In genomic region chr2:158534090-158534489, GRCm38 (mm10) we compare ENCODE assay signal across 8 mouse cellular contexts. TPM values are rescaled to one million over a fixed set of nuclear protein-coding genes. Genes with fewer than 3 reads are reported as not detected.
DNase-seq lines count a peak whose midpoint lies in the region; ATAC-seq and TF ChIP-seq lines count a peak whose summit lies in the region.
"Had no signal": no experiment of that assay in that cellular context is flagged by ENCODE, and none has a peak within 500 bp of the region (broad histone marks: within the 10 kb centered on the region; RNA-seq: fewer than 3 reads in every experiment).

No protein-coding gene starts in this region.

- no peak overlapping the region for H3K9ac ChIP-seq in hindbrain, postnatal 0 days (replicated peaks; ENCODE audit: low read length)
- H3K9ac ChIP-seq in liver, embryonic 13.5 days: no peak overlapping the region
- H3K9ac ChIP-seq in neural tube, embryonic 11.5 days (ENCODE audit: low read length): no peak overlapping the region

- no peaks in the 10 kb centered on the region for H3K36me3 ChIP-seq in hindbrain, postnatal 0 days (ENCODE audit: insufficient read depth, low read length)
- H3K36me3 ChIP-seq in liver, embryonic 13.5 days: no peaks in the 10 kb centered on the region
- H3K36me3 ChIP-seq in neural tube, embryonic 11.5 days (ENCODE audit: control insufficient read depth, insufficient read depth, low read length): no peaks in the 10 kb centered on the region

- H3K4me2 ChIP-seq in hindbrain, postnatal 0 days (ENCODE audit: low read depth, low read length): no peak overlapping the region
- no peak overlapping the region for H3K4me2 ChIP-seq in liver, embryonic 13.5 days
- H3K4me2 ChIP-seq in neural tube, embryonic 11.5 days (ENCODE audit: low read depth): no peak overlapping the region

- ATAC-seq in erythroblast, adult 5-6 weeks (replicated peaks; ENCODE audit: low FRiP score, poor library complexity, severe bottlenecking): 0 out of 2 replicates have a peak, but pooled peaks have one; percentile 63
- ATAC-seq in hindbrain, postnatal 0 days: peak; percentile 84
- no peak for ATAC-seq in liver, embryonic 13.5 days (ENCODE audit: low read depth)
- ATAC-seq in neural tube, embryonic 11.5 days (ENCODE audit: insufficient read depth, low FRiP score, low TSS enrichment): no peak

- H3K9me3 ChIP-seq in hindbrain, postnatal 0 days (ENCODE audit: low read length): no peaks in the 10 kb centered on the region
- H3K9me3 ChIP-seq in liver, embryonic 13.5 days (replicated peaks): no peaks in the 10 kb centered on the region
- no peaks in the 10 kb centered on the region for H3K9me3 ChIP-seq in neural tube, embryonic 11.5 days (ENCODE audit: control insufficient read depth, low read length)

- H3K4me3 ChIP-seq in bone marrow macrophage, adult 2 months (ENCODE audit: insufficient read depth, low read length): no peak overlapping the region
- no peak overlapping the region for H3K4me3 ChIP-seq in hindbrain, postnatal 0 days (ENCODE audit: low read length)
- no peak overlapping the region for H3K4me3 ChIP-seq in liver, embryonic 13.5 days (replicated peaks)
- no peak overlapping the region for H3K4me3 ChIP-seq in neural tube, embryonic 11.5 days (ENCODE audit: low read depth, low read length)

- H3K27ac ChIP-seq in bone marrow macrophage, adult 2 months (ENCODE audit: insufficient read depth, low read depth, low read length): no peak overlapping the region
- H3K27ac ChIP-seq in hindbrain, postnatal 0 days: no peak overlapping the region
- H3K27ac ChIP-seq in liver, embryonic 13.5 days: no peak overlapping the region
- H3K27ac ChIP-seq in neural tube, embryonic 11.5 days (ENCODE audit: low read depth, low read length): no peak overlapping the region

- TF ChIP-seq POLR2A in bone marrow macrophage, adult 2 months (IDR thresholded peaks at IDR 0.05; ENCODE audit: borderline replicate concordance, low read depth, low read length): no peak

- 12% methylated on average over 4 of the region's 4 CpGs for WGBS in hindbrain, postnatal 0 days
- WGBS in liver, embryonic 13.5 days (ENCODE audit: insufficient replicate concordance): 2% methylated on average over 4 of the region's 4 CpGs
- WGBS in neural tube, embryonic 11.5 days: 14% methylated on average over 4 of the region's 4 CpGs

- H3K4me1 ChIP-seq in bone marrow macrophage, adult 2 months (ENCODE audit: control insufficient read depth, insufficient read depth, low read length): no peaks in the 10 kb centered on the region
- H3K4me1 ChIP-seq in hindbrain, postnatal 0 days (ENCODE audit: insufficient read depth, low read length): no peaks in the 10 kb centered on the region
- H3K4me1 ChIP-seq in liver, embryonic 13.5 days (replicated peaks): no peaks in the 10 kb centered on the region
- H3K4me1 ChIP-seq in neural tube, embryonic 11.5 days (ENCODE audit: control insufficient read depth, insufficient read depth, low read length): no peaks in the 10 kb centered on the region

- TF ChIP-seq CTCF in bone marrow macrophage, adult 2 months (IDR thresholded peaks at IDR 0.05; ENCODE audit: low read depth, low read length): peak; percentile 55
- TF ChIP-seq CTCF in hindbrain, postnatal 0 days (IDR thresholded peaks at IDR 0.05; ENCODE audit: low read depth): peak; percentile 91

- peak; percentile 83 for DNase-seq in 3T3-L1 (ENCODE audit: low read depth, low spot score)
- peak; percentile 60 to 61 for DNase-seq in B cell, adult 2 months
- peak; percentile 85 for DNase-seq in hindbrain, postnatal 0 days (ENCODE audit: low spot score)
- DNase-seq in liver, embryonic 13.5 days: peak; percentile 9
- peak; percentile 79 for DNase-seq in neural tube, embryonic 11.5 days (ENCODE audit: low spot score)

- no peaks in the 10 kb centered on the region for H3K27me3 ChIP-seq in hindbrain, postnatal 0 days (ENCODE audit: insufficient read depth, low read length)
- H3K27me3 ChIP-seq in liver, embryonic 13.5 days: no peaks in the 10 kb centered on the region
- no peaks in the 10 kb centered on the region for H3K27me3 ChIP-seq in neural tube, embryonic 11.5 days (ENCODE audit: control insufficient read depth, insufficient read depth, low read length)

RNA-seq across cellular contexts. Expression of gene Arhgap40, which starts 21.5 kb away (rescaled TPM):
- polyA plus RNA-seq in bone marrow macrophage, adult 2 months (2012; ENCODE audit: insufficient read depth, insufficient read length, missing spikeins): not detected in 2 replicates
- not detected in 2 replicates for total RNA-seq in erythroblast, adult 5-6 weeks (2015; ENCODE audit: low replicate concordance)
- not detected in 2 replicates for total RNA-seq in erythroblast, adult 5-6 weeks (2017; ENCODE audit: low replicate concordance)
- total RNA-seq in hindbrain, postnatal 0 days (2014; rRNA removed): 1.4 and 2.4 TPM in 2 replicates
- polyA plus RNA-seq in hindbrain, postnatal 0 days (2015; fragmentation: Nextera tagmentation; extraction: Ambion mirVana): 0.64 and 1.0 TPM in 2 replicates
- not detected in 2 replicates for polyA plus RNA-seq in liver, embryonic 13.5 days (2015; fragmentation: Nextera tagmentation; extraction: Ambion mirVana)
- not detected in 2 replicates for polyA plus RNA-seq in neural tube, embryonic 11.5 days (2014; fragmentation: Nextera tagmentation; extraction: Ambion mirVana)
- polyA plus RNA-seq: large intestine, adult 2 months had no signal

RNA-seq across cellular contexts. Expression of gene Adig, which starts 31.7 kb away (rescaled TPM):
- polyA plus RNA-seq in bone marrow macrophage, adult 2 months (2012; ENCODE audit: insufficient read depth, insufficient read length, missing spikeins): not detected in 2 replicates
- not detected in 2 replicates for total RNA-seq in erythroblast, adult 5-6 weeks (2015; ENCODE audit: low replicate concordance)
- total RNA-seq in erythroblast, adult 5-6 weeks (2017; ENCODE audit: low replicate concordance): not detected in 2 replicates
- not detected in 2 replicates for total RNA-seq in hindbrain, postnatal 0 days (2014; rRNA removed)
- polyA plus RNA-seq in hindbrain, postnatal 0 days (2015; fragmentation: Nextera tagmentation; extraction: Ambion mirVana): not detected in 2 replicates
- polyA plus RNA-seq in liver, embryonic 13.5 days (2015; fragmentation: Nextera tagmentation; extraction: Ambion mirVana): not detected in 2 replicates
- not detected in 2 replicates for polyA plus RNA-seq in neural tube, embryonic 11.5 days (2014; fragmentation: Nextera tagmentation; extraction: Ambion mirVana)

Comparison
In these comparisons a context has a peak if more than half of its experiments do, and no peak if none do; other contexts are left out.
1. DNase-seq: peak in every context shown above with its lines; median percentile 85 in hindbrain, postnatal 0 days; 83 in 3T3-L1; 79 in neural tube, embryonic 11.5 days; 60 in B cell, adult 2 months; 9 in liver, embryonic 13.5 days.
2. ATAC-seq: peak in erythroblast, adult 5-6 weeks (single experiment) and hindbrain, postnatal 0 days (single experiment); none in liver, embryonic 13.5 days (single experiment) and neural tube, embryonic 11.5 days (single experiment).